Mouse (Mus musculus) neural tube, embryonic 15.5 days (tissue): ENCODE data around the gene Zfp810. TPM values are rescaled to one million over a fixed set of nuclear protein-coding genes. Genes with fewer than 3 reads are reported as not detected.

Experiments
- ATAC-seq: fragments of 200-750 bp; cut with Nextera tagmentation; 2 replicates; pipeline ENCODE4 v1.8.0; 2017; ENCODE audit warnings: mild to moderate bottlenecking, moderate TSS enrichment, moderate library complexity; ENCODE audit not compliant: low FRiP score
- H3K27ac ChIP-seq: fragments of 300-500 bp; sonication (generic); replicated peaks from 2 replicates; pipeline ENCODE4 v1.5.1; 2015; ENCODE audit warnings: mild to moderate bottlenecking, inconsistent platforms
- H3K27me3 ChIP-seq: fragments of 300-500 bp; sonication (generic); replicated peaks from 2 replicates; pipeline ENCODE4 v1.6.1; 2015; ENCODE audit warnings: inconsistent platforms
- H3K36me3 ChIP-seq: fragments of 300-500 bp; sonication (generic); 2 replicates; pipeline ENCODE4 v1.6.1; 2015; ENCODE audit warnings: inconsistent platforms
- H3K4me1 ChIP-seq: fragments of 300-500 bp; sonication (generic); 2 replicates; pipeline ENCODE4 v1.6.1; 2015; ENCODE audit warnings: inconsistent platforms
- H3K4me2 ChIP-seq: fragments of 300-500 bp; sonication (generic); 2 replicates; pipeline ENCODE4 v1.6.1; 2015; ENCODE audit warnings: inconsistent platforms, mild to moderate bottlenecking, moderate library complexity
- H3K4me3 ChIP-seq: fragments of 300-500 bp; sonication (generic); replicated peaks from 2 replicates; pipeline ENCODE4 v1.5.1; 2015; ENCODE audit warnings: mild to moderate bottlenecking, inconsistent platforms
- H3K9ac ChIP-seq: fragments of 300-500 bp; sonication (generic); replicated peaks from 2 replicates; pipeline ENCODE4 v1.6.1; 2015; ENCODE audit warnings: mild to moderate bottlenecking, inconsistent platforms
- H3K9me3 ChIP-seq: fragments of 300-500 bp; sonication (generic); replicated peaks from 2 replicates; pipeline ENCODE4 v1.6.1; 2016; ENCODE audit warnings: inconsistent platforms
- WGBS: fragments of 180-500 bp; shearing (Covaris S2); methylation state at CpG from one replicate; pipeline ENCODE4 v1.1.7; 2015; ENCODE audit warnings: mixed read lengths; 5-methylcytosine and 5-hydroxymethylcytosine counted together
- polyA plus RNA-seq: library from polyadenylated mRNA; unstranded; fragments of >200 nt; fragmentation: Nextera tagmentation; extraction: Ambion mirVana; gene quantifications from 2 replicates; pipeline ENCODE4 v1.2.1, GENCODE M21; 2015

Gene Zfp810
- 27.0 and 28.8 TPM in 2 replicates for polyA plus RNA-seq

DNA sequence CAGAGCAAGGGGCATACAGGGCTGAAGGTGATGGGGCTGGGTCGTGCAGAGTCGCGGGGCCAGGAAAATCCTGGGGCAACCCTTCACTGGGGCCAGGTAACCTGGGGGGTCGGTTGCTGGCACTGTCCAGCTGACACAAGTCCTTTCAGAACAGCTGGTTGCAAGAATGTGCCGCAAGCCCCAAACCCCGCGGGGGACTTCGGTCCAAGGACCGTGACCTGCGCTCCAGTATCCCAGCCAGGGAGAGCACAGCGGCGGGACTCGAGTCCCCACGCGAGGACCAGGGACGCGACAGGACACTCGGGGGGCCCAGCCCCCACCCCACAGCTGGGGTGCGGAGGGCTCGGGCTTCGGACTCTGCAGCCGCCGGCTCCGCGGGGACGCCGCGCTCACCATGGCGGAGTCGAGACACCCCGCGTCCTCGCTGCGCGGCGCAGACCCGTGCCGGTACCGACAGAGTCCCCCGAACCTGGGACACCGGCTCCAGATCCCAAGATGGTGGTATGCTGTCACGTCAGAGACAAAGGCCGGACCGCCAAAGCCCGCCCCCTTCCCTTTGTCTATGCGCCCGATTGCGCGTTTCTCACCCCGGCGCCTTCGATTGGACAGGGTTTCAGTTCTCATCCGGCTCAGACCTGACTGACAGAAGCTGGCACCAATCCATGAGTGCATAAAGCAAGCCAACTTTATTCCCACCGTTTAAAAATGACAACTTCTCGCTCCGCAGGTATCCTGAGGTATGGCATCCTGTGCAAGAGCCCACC is at the start of gene Zfp810:
TSS of gene Zfp810 (minus strand) at position 493 of the 764 bp plus-strand sequence.
- Histone ChIP-seq H3K27me3 (no peaks in the 10 kb centered on the region), H3K4me1 (peaks cover 16% of the 10 kb centered on the region), H3K9me3 (peaks cover 4% of the 10 kb centered on the region; the same call in 1 of the 2 replicates), H3K4me3 (peak within 1 kb of the TSS; percentile 85), H3K27ac (peak within 1 kb of the TSS; percentile 95), H3K9ac (peak within 1 kb of the TSS; percentile 99), H3K4me2 (peak within 1 kb of the TSS; percentile 72), H3K36me3 (peaks cover 28% of the 10 kb centered on the region)
- WGBS: under 1% methylated on average over 56 of the region's 56 CpGs
- peak; percentile 99 for ATAC-seq

DNA sequence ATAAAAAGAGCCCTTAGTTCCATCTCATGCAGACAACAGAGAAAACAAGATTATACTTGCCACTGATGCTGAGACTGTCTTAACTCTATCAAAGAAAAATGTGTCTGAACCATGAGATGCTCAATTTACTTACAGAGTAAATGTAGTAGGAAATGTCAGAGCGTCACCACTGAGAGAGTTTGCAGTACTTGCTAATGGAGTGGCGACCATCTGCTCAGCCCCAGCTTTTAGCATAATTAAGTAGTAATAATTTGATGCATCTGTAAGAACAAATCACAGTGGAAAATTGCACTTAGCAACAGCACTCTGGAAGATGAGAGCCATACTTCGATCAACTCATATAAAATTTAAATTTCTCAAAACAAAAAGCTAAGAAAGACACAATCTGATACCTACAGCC is 48.5 kb upstream of the Zfp810 start:
- no peaks in the 10 kb centered on the region for H3K4me1 ChIP-seq
- no peak overlapping the region for H3K9ac ChIP-seq
- no peak for ATAC-seq
- H3K36me3 ChIP-seq: peaks cover 4% of the 10 kb centered on the region; the same call in 1 of the 2 replicates
- no peaks in the 10 kb centered on the region for H3K27me3 ChIP-seq
- H3K4me2 ChIP-seq: no peak overlapping the region
- H3K4me3 ChIP-seq: no peak overlapping the region
- H3K9me3 ChIP-seq: no peaks in the 10 kb centered on the region
- 71% methylated on average over 3 of the region's 3 CpGs for WGBS
- H3K27ac ChIP-seq: no peak overlapping the region

DNA sequence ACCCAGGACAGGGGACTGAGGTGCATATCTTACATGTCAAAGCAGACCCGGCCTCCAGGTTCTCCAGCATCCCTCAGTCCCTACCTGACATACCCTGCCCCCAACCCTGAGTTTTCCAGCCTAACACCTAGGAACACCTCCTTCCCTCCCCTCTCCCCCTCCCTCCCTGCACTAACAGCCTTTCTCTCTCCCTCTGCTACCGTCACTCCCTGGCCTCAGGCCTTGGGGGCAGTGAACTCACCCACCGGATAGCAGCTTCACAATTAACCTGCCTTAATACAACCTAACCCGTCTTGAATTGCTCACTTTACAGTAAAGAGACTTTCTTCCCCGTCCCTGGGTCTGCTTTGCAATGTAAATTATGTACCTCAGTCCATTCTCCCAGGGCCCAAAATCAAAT is 46.5 kb upstream of the Zfp810 start:
- Histone ChIP-seq H3K27me3 (no peaks in the 10 kb centered on the region), H3K4me2 (no peak overlapping the region), H3K9me3 (no peaks in the 10 kb centered on the region), H3K27ac (no peak overlapping the region), H3K36me3 (peaks cover 5% of the 10 kb centered on the region; the same call in 1 of the 2 replicates), H3K4me3 (no peak overlapping the region), H3K4me1 (no peaks in the 10 kb centered on the region), H3K9ac (no peak overlapping the region)
- ATAC-seq: no peak
- 88% methylated on average over 5 of the region's 5 CpGs for WGBS

DNA sequence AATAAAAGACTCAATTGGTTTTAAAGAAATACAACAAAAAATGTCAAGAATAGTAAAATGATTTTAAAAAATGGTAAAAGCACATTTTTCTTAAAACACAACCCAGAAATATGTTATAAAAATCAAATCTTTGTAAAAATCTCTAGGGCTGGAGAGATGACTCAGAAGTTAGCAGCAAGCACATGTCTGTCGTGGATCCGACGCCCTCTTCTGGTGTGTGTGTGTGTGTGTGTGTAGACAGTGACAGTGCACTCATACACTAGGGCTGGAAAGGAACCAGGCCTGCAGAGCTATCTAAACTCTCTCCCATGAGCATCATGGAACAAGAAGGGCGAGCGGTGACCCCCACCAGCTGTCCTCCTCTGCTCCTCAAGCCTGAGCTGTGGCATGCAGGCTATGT is 46.0 kb upstream of the Zfp810 start:
- ATAC-seq: no peak
- Histone ChIP-seq H3K36me3 (peaks cover 5% of the 10 kb centered on the region; the same call in 1 of the 2 replicates), H3K9me3 (no peaks in the 10 kb centered on the region), H3K27me3 (no peaks in the 10 kb centered on the region), H3K4me1 (no peaks in the 10 kb centered on the region), H3K4me2 (no peak overlapping the region), H3K27ac (no peak overlapping the region), H3K9ac (no peak overlapping the region), H3K4me3 (no peak overlapping the region)
- 96% methylated on average over 5 of the region's 5 CpGs for WGBS

DNA sequence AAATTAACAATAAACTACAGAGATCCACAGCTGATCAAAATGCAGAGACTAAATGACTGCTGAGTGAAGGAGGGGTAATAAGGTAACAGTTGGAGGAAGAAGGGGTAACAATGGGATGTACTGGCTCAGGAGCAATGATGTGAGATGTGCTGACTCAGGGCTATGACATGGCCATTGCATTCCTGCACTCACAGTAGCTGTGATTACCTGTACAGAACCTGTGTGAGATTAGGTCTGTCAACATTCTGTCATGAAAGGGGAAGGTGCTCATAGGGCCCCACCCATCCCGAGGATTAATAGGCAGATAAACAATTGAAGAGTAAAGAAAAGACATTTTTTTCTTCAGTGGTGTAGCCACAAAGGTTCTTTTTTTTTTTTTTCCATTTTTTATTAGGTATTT is 32.9 kb upstream of the Zfp810 start:
- no peak overlapping the region for H3K4me2 ChIP-seq
- H3K4me1 ChIP-seq: no peaks in the 10 kb centered on the region
- H3K27me3 ChIP-seq: no peaks in the 10 kb centered on the region
- H3K4me3 ChIP-seq: no peak overlapping the region
- H3K9ac ChIP-seq: no peak overlapping the region
- no peak for ATAC-seq
- no peaks in the 10 kb centered on the region for H3K36me3 ChIP-seq
- H3K27ac ChIP-seq: no peak overlapping the region
- 87% methylated on average over 1 of the region's 1 CpGs for WGBS
- H3K9me3 ChIP-seq: no peaks in the 10 kb centered on the region

DNA sequence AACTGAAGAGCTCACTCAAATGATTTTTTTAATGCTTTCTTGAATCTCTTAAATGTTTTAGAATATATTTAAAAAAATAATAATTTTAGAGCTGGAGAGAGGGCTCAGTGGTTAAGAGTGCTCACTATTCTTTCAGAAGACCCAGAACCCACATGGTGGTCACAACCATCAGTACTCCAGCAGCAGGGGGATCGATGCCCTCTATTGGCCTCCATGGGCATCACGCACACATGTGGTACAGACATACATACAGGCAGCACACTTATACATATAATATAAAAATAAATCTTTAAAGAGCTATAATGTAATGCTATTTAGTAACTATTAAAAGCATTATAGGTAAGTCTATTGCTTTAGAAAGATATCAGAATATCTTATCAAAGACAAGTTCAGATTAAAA is 29.8 kb upstream of the Zfp810 start:
- WGBS: 98% methylated on average over 2 of the region's 2 CpGs

DNA sequence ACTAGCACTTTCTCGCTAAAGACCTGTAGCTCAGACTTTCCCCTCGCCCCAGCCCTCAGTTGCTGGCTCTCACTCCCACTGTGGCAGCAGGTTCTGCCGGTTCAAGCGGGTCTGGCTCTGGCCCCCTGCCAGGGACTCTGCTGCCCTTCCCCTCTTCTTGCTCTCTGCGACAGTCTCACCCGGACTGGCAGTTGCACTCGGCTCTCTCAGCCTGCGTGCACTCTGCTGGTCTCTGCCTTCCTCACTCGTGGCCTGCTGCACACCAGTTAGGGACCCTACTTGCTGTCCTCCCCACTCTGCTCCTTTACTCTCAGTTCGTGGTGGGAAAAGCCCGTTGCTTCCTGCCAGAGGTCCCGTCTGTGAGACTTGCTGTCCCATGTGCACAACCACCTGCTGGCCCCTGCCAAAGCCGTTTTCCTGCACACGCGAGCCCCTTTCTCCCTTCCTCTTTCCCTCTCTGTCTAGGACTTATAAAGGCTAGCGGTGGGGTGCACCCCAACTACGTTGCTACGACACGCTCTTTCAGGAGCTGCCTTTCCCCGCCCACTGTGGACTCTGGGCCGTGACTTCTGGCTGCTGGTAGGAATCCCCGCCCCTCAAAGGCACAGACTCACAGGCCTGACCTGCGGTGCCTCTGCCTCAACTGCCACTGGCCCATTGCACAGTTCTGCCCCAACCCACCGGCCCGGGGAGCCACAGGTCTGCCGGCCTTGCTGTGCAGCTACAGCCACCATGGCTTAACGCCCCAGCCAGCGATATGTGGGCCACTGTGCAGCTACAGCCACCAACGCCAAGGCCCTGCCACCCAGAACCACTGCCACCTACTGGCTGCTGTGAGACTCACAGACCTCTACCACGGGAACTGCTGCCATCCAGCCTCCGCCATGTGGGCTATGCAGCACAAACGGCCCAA is 20.3 kb upstream of the Zfp810 start:
- Histone ChIP-seq H3K4me2 (peak overlapping the region; percentile 91), H3K9me3 (no peaks in the 10 kb centered on the region), H3K4me1 (peaks cover 15% of the 10 kb centered on the region), H3K27me3 (no peaks in the 10 kb centered on the region), H3K36me3 (no peaks in the 10 kb centered on the region), H3K9ac (peak overlapping the region; percentile 56), H3K27ac (peak overlapping the region; percentile 68), H3K4me3 (peak overlapping the region; percentile 56)
- peak; percentile 95 for ATAC-seq
- under 1% methylated on average over 32 of the region's 32 CpGs for WGBS

More for the DNA sequence above, 29.8 kb upstream of the Zfp810 start:
- Histone ChIP-seq H3K4me3 (no peak overlapping the region), H3K9me3 (no peaks in the 10 kb centered on the region), H3K27ac (no peak overlapping the region), H3K9ac (no peak overlapping the region), H3K4me2 (no peak overlapping the region), H3K36me3 (no peaks in the 10 kb centered on the region), H3K27me3 (no peaks in the 10 kb centered on the region), H3K4me1 (no peaks in the 10 kb centered on the region)
- no peak for ATAC-seq

DNA sequence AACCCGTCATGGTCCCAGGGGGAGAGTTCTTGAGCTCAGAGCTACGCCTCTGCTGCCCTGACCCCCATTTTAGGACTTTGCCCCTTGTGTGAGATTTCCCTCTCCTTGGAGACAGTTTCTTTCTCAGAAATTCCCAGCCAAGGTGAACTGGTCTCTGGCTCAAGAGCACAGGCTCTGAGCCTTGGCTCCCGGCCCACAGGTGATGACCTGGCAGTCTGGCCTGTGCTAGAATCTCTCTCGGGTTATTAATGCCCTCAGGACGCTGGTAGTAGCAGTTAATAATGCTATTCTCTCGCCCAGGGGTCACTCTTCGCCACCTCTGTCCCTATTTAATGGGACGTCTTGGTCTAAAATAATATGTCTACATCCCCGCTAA is 19.6 kb upstream of the Zfp810 start:
- Histone ChIP-seq H3K9me3 (no peaks in the 10 kb centered on the region), H3K4me2 (peak overlapping the region; percentile 91), H3K27ac (peak overlapping the region; percentile 68; the same call in 1 of the 2 replicates), H3K4me3 (peak overlapping the region; percentile 56), H3K4me1 (peaks cover 15% of the 10 kb centered on the region), H3K9ac (peak overlapping the region; percentile 56; the same call in 1 of the 2 replicates), H3K36me3 (no peaks in the 10 kb centered on the region), H3K27me3 (no peaks in the 10 kb centered on the region)
- WGBS: 12% methylated on average over 9 of the region's 9 CpGs
- 0 out of 2 replicates have a peak, but pooled peaks have one; percentile 2 for ATAC-seq

DNA sequence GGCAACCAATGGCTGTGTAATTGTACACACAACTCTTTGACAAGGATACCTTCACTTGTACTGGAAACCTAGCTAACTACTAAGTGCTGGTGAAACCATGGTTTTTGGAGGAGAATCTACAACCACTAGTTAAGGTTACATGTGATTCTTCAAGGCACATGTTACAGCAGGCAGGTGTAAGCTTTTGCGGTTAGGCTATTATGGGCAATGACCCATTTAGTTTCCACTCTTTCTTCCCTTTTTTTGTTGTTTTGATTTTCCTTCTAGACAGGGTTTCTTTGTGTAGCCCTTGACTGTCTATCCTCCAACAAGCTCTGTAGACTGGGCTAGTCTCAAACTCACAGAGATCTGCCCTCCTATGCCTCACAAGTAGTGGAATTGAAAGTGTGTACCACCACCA is 17.1 kb upstream of the Zfp810 start:
- H3K4me3 ChIP-seq: no peak overlapping the region
- H3K4me2 ChIP-seq: no peak overlapping the region
- WGBS: 97% methylated on average over 1 of the region's 1 CpGs
- no peaks in the 10 kb centered on the region for H3K27me3 ChIP-seq
- H3K9ac ChIP-seq: no peak overlapping the region
- H3K27ac ChIP-seq: no peak overlapping the region
- no peaks in the 10 kb centered on the region for H3K36me3 ChIP-seq
- ATAC-seq: no peak
- H3K9me3 ChIP-seq: no peaks in the 10 kb centered on the region
- H3K4me1 ChIP-seq: peaks cover 15% of the 10 kb centered on the region

DNA sequence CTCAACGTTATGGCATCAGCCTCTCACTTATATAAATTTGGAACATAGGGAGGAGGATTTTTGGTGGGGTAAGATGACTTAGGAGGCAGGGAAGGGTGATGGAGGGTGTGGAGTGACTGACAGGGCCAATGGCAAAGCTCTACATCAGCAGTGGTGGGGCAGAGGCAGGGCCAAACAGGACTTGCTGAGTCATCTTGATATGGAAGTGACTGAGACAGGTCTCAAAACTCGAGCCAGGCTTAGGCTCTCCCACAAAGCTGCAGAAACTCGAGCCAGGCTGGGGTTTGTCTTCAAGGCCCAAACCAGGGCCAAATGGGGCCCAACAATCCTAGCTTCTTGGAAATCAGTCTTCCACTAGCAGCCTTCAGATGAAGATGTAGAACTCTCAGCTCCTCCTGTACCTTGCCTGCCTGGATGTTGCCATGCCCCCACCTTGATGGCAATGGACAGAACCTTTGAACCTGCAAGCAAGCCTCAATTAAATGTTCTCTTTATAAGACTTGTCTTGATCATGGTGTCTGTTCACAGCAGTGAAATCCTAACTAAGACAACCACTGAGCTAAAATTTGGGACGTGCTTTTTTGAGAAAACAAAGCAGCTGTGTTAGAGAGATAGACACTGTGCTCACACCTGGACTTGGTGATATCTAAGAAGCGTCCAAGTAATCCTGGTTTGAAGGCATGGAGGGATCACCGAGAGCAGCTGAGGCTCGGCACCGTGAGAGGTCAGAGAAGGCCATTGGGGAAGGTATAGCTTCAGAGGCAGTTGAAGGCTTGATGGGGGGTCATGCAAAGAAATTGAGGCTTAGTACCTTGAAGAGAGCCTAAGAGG is 15.1 kb upstream of the Zfp810 start:
- H3K27me3 ChIP-seq: no peaks in the 10 kb centered on the region
- H3K36me3 ChIP-seq: no peaks in the 10 kb centered on the region
- peaks cover 4% of the 10 kb centered on the region; the same call in 1 of the 2 replicates for H3K9me3 ChIP-seq
- ATAC-seq: no peak
- WGBS: 84% methylated on average over 8 of the region's 8 CpGs
- no peak overlapping the region for H3K27ac ChIP-seq
- H3K9ac ChIP-seq: no peak overlapping the region
- no peak overlapping the region for H3K4me3 ChIP-seq
- H3K4me1 ChIP-seq: peaks cover 7% of the 10 kb centered on the region
- no peak overlapping the region for H3K4me2 ChIP-seq

DNA sequence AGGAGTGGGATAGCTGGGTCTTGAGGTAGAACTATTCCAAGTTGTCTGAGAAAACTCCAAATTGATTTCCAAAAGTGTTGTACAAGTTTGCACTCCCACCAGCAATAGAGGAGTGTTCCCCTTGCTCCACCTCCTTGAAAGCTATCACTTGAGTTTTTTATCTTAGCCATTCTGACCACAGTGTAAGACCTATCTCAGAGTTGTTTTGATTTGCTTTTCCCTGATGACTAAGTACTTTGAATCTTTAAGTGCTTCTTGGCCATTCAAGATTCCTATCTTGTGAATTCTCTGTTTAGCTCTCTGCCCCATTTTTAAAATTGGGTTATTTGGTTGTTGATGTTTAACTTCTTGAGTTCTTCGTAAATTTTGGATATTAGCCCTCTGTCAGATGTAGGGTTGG is 11.7 kb upstream of the Zfp810 start:
- Histone ChIP-seq H3K4me2 (no peak overlapping the region), H3K27me3 (no peaks in the 10 kb centered on the region), H3K9me3 (peaks cover 4% of the 10 kb centered on the region; the same call in 1 of the 2 replicates), H3K36me3 (no peaks in the 10 kb centered on the region), H3K4me1 (no peaks in the 10 kb centered on the region), H3K4me3 (no peak overlapping the region), H3K27ac (no peak overlapping the region), H3K9ac (no peak overlapping the region)
- WGBS: 90% methylated on average over 1 of the region's 1 CpGs
- no peak for ATAC-seq
